Mouse (Mus musculus) frontal cortex, adult (tissue): ENCODE measurements around the gene Scml4.
A peak's percentile ranks its signal among the peaks of the same experiment; 100 is the strongest.

Experiments
- ATAC-seq: cut with Nextera tagmentation; 2 replicates; pipeline ENCODE4 v1.9.2; 2017; ENCODE audit warnings: mild to moderate bottlenecking, moderate library complexity, mixed read lengths; ENCODE audit not compliant: low TSS enrichment

Scml4 gene

DNA sequence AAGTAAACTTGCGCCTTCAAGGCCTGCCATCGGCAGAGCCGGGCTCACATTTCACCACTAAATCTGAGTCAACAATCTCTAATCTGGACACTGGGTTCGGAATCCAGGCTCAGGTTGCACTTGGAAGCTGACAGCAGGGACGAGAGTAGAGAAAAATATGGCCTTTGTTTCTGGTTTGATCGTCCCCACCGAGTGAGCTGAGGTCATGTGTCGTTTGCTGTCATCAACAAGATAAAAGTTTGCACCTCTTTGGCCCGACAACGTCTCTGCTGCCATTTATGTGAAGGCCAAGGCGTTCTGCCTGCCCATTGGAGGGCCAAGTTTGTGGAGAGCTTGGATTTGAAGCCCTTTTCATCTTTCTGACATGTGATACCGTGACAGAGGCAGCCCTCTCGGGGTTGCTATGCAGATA is 135.3 kb downstream of the Scml4 start:
- ATAC-seq: no peak

DNA sequence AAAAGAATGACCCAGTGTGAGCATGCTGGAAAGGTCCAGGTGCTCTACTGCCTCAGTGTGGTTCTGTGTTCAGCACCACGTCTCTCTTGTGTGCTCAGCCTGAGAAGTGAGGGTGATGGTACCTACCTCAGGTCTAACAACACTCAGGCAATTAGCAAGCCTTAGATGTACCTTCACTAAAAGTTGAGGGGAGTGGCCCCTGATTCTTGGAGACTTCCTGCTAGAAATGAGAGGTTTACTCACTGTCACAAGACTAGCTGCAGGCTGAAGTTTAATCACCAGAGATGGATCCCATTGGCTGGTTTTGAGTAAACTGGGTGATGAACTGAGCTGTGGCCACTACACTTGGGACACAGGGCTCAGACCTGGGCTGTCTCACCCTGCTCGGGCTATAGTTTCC is 137.1 kb downstream of the Scml4 start:
- no peak for ATAC-seq

DNA sequence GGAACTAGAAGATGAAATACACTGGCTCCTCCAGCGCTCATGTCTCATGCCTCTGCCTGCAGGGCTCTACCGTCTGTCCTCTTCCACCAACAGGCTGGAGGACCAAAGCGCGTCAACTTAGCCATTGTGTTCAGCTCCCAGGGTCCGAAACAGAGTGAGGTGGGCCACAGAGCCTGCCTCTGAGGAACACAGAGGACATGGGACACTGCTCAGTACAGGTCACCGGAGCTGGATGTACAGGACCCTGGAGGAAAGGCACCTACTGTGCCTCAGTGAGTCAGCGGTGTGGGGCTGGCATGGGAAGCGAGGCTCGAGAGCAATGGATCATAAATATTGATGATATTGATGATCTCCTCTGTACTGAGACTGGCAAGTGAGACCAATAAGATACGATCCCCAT is 139.2 kb downstream of the Scml4 start:
- no peak for ATAC-seq

DNA sequence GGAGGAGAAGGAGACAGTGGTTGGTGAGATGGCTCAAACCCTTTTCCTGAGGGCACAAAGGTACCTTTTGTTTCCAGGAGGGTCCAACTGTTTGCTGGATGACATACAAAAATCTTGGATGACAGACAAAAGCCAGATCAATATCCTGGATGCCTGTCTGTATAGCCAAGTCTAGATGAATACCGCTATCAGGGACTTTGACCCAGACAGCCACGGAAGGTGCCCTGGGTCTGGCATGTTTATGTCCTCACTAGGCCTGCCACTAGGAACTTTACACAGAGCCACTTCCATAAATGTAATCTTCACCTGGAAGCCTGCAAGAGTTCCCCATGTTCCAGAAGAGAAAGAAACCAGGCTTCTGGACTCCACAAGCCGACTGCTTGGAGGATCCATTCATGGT is 141.3 kb downstream of the Scml4 start:
- no peak for ATAC-seq

DNA sequence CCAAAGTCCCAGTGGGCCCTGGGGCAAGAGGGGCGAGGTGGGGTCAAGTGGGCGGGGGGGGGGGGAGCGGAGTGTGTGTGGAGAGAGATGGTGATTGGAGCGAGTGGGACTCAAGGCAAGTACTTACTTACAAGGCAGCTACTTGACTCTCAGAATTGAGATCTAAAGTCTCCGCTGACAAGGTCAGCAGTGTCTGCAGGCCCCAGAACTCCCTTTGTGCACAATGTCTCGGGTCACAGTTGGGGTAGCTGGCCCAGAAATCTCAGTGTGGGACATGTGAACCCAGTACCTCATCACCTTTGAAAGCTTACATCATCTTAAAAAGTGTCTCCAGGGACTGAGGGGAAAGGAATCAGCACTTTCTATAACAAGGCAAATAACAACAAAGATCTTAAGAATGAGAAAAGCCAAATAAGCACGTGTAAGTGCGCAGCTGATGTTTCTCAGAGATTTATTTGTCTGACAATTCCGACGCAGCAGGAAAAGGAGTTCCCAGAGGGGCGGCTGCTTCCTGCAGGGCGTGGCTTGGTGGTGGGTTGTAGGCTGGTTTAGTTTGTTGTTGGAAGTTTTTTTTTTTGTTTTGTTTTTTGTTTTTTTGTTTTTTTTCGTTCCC is 142.0 kb downstream of the Scml4 start:
- ATAC-seq: no peak

DNA sequence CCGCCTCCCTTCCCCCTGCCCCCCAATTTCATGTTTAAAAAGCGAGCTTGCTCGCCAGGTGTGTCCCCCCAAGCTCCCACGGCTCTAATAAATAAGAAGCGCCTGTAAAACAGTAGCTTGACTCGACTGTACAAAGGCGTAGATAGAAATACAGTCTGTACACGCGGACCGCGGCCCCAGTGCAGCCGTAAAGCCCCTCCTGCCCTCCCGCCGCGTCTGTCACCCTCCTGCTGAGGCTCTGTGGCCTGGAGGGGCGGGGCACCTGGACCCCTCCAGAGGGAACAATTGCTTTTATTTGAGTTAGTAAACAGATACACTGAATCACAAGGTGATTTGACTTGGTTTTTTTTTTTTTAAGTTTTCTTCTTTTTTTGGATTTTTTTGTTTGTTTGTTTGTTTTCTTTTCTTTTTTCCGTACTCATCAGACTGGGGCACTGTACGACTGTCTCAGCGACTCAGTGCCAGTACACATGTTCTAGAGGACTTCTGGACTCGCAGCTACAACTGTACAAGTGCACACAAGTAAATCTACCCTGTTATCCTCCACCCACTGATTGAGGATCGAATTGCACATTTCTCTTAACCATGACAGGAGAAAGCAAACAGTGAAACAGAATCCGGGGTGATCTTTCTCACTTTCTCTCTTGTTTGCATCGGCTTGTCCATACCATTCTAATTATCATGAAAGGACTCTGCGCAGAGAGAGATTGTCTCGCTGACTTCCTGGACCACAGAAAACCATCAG is 142.7 kb downstream of the Scml4 start:
- ATAC-seq: no peak

DNA sequence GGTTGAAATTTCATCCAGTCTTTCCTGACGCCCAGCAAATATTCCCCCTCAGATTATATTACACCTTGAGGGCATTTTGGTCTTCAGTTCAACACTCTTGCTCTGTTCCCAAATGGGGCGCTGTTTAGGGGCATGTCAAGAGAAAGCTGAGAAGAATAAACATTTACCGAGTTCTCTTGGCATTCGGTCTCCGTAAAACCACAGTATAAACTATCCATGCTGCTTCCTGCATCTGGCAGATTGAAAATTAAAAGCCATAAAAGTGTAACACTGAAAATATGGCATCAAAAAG is 143.2 kb downstream of the Scml4 start:
- no peak for ATAC-seq

DNA sequence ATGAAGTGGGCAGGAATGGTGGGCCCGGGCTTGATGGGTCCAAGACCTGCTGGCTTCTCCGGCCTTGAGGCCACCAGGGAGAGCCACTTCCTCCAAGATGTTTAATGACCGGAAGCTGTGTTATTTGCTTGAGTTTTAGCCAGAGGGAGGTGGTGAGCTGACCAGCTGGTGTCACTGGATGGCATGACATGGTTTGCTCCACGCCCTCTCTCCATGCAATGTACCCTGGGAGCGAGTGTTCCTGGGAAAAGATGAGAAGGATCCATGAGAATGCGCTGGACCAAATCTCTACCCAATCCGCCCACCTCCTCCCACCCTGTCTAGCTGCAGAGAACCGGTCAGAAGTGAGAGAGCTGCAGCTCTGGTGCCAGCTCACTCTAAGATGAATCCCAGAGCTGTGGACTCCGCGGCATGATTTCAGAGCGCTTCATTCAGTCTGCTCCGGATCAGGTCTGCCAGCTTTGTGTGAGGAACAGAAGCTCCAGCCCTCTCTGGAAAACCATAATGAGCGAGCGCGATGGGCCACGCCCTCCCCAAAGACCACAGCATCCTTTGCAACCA is 144.1 kb downstream of the Scml4 start:
- peak; percentile 63 for ATAC-seq

DNA sequence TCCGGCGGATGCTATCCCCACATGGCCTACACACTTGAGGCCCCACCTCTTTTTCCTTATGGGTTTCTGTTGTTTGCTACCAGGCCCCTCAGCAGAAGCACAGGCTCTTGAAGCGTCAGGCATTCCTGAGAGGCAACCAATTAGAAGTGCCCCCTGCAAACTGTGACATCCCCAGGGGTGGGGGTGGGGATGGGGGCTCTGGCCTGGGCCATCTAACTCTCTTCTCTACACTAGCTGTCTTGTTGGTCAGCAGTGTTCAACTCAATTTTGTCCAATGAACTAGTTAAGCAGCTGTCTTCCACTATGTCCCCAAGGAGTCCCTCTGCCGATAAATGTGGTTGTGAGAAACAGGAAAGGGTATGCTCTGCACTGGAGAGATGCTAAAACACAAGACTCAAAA is 144.9 kb downstream of the Scml4 start:
- ATAC-seq: no peak

DNA sequence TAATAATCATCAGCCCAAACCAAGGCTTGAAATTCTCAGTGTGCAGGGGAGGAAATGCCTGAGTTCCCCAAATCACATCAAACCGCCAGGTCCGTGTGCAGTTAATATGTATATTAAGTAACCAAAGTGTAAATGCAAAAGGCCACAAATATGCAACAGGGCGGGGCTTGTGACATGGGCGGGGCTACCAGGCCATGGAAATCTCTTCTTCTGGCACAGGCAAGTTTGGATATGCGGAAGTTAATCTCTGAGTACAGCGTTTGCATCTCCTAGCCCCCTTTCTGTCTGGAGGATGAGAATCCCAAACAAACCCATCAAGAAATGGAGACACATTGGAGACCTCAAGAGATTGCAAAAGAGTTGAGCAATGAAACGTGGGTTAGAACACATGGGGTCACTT is 145.5 kb downstream of the Scml4 start:
- no peak for ATAC-seq

DNA sequence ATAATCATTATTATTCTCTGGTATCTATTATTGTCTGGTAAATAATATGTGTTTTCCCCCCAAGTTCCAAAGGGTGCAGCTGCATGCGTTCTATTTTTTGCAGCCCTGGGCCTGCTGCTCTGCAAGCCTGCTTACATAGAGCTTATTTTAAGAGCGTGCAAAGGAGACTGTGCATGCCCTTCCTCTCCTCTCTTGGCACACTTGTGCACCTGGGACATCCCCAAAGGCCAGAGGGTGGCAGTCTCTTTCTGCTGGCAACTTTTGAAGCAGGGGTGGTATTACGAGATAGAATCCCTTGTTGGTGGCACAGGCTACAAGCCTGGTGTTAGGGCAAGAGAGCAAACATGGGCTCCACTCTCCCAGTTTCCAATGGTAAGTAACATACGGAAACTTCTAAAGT is 146.4 kb downstream of the Scml4 start:
- peak; percentile 57 for ATAC-seq

DNA sequence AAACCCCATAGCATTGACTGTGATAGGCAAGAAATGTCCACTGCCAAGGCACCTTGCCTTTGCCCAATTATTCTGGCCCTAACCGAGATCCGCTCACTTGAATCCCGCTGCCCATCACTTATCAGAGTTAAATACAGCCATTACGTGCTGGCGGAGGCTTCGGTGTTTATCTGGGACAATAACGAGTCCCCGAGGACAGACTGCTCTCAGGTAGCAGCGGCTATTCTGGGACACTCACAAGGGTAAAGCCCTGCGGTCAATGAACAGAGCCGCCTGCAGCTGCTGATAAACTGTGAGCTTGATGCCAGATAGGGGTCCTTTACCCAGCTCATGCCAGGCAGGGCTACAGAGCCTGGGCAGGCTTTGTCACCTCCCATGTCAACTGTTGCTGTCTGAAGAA is 147.9 kb downstream of the Scml4 start:
- ATAC-seq: no peak
